Mouse (Mus musculus) testis, postnatal 10 days (tissue): ENCODE results near the gene Fam171a2.

ENCODE experiments used
- DNase-seq: peaks from one replicate; pipeline ENCODE4 v3.0.0; 2021; ENCODE audit warnings: low spot score

Fam171a2 gene

DNA sequence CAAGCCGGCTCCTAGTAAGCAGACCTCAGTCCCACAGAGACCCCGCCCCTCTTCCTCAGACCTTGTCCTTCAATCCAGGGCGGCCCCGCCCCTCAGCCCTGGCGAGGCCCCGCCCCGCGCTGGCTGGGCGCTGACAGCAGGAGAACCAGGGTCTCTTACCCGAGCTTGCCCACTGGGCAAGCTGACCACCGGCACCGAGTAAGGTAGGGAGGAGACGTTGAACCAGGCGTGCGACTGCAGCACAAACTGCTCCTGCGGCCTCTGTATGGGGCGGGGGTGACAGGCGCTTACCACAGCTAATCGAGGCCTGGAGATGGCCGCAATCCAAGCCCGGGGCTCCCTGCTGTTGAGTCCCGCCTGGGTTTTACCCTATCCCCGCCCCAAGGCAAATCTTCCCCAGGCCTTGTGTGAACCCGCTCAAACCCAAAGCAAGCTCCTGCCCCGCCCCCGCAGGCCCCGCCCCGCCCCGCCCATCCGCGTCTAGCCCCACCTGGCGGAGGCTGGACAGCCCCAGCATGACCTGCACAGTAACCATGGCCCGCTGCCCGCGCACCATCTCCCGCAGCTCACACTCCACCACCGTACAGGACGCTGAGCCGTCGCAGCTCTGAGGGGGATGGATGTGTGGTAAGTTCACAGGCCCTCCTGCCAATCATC, 8.4 kb upstream of the Fam171a2 start:
- DNase-seq = peak; percentile 84

- DNase-seq = no peak
These were observed 5.6 kb upstream of the Fam171a2 start for GRCm38 (mm10) chr11:102453131-102453530.

GRCm38 (mm10) chr11:102449043-102450008, 1.8 kb upstream of the Fam171a2 start:
- DNase-seq = no peak

DNA sequence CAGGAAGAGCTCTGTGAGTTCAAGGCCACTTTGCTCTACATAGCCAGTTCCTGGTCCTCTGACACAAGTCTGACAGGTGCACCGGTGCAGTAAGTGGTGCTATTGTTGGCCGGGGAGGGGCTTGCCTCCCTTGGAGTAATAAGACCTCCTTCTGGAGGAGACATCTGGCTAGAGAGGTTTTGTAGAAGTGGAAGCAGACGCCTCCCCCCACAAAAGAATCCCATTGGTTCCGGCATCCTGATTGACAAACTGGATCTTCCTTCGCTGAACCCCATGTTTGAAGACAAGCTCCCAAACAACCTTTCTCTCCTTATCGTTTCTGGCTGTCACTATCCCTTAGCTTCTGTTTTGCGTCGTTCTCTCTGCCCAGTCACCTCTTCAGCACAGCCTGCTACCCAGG, 845 bp upstream of the Fam171a2 start:
- DNase-seq = no peak

DNA sequence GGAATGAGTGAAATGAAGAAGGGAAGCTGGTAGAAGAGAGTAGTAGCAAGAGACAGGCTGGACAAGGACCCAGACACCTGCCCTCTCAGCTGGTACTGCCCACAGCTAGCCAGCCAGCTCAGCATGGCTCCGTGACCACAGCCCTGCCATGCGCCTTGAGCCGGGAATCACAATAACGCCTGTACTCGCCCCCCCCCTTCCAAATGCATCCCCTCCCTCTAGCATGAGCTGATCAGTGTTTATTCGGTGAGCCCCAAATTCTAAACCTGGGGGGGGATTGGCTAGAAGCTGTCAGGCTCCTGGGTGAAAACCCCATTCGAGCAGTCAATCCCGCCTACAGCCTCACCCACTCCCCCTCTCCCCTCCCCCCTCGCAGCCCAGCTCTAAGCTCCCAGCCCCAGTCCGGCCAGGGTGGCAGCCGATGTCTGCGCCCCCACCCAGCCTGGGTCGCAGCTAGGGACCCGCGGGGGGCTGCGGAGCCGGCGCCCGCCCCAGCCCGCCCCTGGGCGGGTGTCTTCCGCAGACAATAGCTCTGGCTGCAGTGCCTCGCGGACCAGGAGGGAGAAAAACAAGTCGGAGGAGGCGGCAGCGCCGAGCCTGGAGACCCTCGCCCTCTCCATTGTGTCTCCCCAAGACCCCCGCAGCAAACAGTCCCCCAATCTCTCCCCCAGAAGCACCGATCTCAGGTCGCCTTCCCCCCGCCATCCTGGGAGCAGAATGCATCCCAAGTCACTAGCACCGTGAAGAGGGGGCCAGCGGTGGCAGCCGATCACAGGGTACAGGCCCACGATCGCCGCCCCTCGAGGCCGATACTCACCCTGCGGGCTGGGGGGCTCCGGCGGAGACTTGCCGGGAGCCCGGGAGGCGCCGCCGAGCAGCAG, 661 bp downstream of the Fam171a2 start:
- DNase-seq = peak; percentile 66

- DNase-seq = no peak
These were observed 1.6 kb downstream of the Fam171a2 start for GRCm38 (mm10) chr11:102445891-102446361.

DNA sequence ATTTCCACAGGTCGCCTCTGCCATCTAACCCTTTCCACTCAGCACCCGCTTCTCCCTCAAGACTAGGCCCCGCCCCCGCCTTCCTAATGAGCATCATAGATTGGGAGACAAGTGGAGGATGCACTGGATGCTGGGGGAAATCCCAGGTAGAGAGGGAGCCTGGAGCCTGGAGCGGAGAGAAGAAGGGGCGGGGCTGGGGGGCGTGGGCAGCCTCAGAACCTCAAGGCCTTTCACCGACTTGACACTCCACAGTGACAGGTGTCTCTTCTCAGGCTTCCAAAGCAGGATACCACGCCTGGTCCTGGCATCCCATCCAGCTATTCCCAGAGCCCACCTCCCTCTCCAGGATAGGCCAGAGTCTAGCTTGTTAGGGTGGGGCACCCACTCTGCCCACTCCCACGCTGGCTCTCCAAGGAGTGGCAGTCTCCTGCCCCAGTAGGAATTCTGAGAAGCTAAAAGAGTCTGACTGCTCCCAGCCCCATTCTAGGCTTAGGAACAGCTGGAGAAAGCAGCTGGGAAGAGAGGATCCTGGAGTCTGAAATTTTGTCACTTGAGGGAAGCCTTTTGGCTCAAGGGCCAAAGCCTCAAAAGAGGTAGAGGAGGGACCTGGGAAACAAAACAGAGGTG, 2.1 kb downstream of the Fam171a2 start:
- DNase-seq = peak; percentile 73

DNA sequence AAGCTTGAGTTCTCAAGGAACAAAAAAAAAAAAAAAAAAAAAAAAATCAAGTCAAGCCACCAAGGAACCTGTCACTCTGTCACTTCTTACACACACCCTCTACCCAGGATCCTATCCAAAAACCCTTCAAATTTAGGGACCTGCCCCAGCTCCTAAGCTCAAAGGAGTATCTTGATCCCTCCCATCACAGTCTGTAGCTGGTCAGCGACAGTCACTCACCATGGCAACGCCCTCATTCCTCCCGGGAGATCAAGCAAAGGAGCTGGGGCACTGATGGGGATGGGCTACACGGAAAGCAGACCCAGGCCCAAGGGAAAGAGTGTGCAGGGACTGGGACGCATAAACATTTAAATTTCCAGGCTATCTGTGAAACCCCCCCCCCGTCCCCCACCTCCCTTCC, 2.7 kb downstream of the Fam171a2 start:
- no peak for DNase-seq

GRCm38 (mm10) chr11:102444321-102444720, 3.2 kb downstream of the Fam171a2 start:
- no peak for DNase-seq

- no peak for DNase-seq
These were observed 3.7 kb downstream of the Fam171a2 start for GRCm38 (mm10) chr11:102443740-102444139.

GRCm38 (mm10) chr11:102442089-102442488, 5.4 kb downstream of the Fam171a2 start:
- DNase-seq = no peak

DNA sequence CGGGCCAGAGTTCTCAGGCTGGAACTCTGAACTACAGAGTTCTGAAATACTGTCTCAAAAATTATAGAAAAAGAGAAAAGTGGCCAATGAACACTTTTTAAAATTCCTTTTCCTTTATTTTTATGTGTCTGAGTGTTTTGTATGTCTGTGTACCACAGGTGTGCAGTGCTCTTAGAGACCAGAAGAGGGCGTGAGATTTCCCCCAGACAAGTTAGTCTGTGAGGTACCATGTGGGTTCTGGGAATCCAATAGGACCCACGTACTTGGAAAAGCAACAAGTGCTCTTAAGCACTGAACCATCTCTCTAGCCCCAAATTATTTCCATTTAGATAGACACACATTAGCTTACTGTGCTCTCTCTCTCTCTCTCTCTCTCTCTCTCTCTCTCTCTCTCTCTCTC, 6.0 kb downstream of the Fam171a2 start:
- no peak for DNase-seq

DNA sequence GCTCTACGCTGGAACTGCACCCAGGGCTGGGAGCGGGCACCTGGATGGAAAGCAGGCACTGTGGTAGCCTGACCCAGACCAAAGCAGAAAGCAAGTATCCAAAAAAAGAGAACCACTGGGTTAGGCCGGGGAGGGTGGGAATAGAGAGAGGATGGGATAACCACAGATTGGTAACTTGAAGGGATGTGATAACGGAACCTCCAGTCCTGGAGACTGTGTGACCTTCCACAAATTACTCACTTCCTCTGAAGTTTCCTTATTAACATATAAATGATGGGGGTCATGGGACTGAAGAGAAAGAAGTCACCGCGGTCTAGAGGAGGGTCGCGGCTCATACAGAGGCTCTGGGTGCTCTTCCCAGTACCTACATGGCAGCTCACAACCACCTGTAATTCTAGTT, 7.2 kb downstream of the Fam171a2 start:
- DNase-seq = no peak

DNA sequence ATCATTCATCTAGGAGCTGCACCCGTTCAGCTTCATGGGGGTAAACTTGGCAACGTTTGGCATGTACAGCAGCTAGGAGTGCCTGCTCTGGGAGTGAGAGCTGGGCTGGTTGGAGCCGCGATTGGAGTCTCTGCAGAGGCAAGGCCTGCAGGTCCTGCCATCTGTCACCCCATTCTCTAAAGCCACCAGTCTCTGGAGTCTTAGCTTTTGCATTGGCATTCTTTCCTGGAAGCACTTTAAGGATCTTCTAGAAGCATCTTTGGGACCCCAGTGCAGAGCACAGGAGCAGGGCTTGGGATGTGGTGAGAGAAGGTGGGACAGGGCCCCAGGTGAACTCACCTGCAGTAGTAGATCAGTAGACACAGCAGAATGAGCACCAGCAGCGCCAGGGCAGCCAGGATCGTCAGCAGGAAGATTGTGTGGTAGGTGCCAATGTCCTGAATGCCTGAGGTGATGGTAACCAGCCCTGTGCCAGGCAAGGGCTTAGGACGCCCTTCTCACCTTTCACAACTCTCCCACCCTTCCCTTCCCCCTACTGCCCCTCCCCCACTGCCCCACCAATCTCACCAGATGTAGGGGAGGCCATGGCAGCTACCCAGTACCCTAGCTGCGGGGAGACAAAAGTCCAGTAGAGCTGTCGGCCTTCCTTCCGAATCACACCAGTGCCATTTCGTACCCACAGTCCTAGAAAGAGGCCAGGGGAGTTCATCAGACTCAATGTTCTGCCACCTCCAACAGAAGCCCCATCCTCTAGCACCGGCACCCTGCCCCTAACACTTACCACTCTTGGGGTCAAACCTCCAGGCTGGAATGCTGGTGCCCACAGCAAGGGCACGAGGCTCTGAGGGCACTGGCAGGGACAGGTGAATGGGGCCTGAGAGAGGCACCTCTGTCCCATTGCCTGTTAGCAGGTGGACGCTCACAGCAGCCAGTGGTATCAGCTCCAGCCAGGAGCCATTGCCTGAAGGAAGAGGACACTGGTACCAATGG, 8.1 kb downstream of the Fam171a2 start:
- DNase-seq = no peak

DNA sequence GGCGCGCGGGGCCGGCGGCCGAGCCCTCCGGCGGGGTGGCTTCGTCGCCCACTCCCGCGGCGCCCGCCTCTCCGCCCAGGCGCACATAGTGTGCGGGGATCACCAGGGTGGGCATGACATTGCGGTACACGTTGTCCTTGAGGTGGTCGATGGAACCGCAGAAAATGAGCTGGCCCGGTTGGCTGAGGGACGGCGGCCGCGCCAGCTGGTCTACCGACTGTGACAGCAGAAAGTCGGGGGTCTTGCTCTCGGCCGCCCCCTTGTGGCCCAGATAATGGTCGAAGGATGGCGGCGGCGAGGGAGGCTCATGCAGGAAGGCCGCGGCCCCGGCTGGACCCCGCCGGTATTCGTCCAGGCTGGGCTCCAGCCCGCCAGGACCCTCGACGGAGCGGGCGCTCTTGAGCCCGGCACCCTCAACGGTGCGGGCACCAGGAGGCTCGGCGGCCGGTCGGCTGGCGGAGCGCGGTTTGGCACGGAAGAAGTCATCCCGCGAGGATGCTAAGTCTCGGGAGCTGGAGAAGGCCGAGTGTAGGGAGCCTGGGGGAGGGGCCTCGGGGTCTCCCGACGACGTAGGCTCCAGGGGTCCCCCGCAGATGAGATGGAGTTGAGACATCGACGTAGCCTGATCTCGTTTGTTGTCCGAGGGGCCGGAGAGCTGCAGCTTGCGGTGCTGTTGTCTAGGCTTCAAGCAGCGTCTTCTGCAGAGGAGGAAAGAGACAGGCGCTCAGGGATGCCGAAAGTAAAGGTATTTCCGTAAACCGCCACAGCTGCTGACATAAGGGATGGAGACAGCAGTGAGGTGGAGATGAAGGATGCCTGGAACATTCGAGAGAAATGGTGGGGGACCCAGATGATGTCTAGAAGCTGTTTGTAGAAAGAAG, 9.0 kb downstream of the Fam171a2 start:
- peak; percentile 96 for DNase-seq

- DNase-seq = peak; percentile 86
These were observed 10.1 kb downstream of the Fam171a2 start for GRCm38 (mm10) chr11:102437120-102438061.

GRCm38 (mm10) chr11:102436471-102436790, 11.1 kb downstream of the Fam171a2 start:
- no peak for DNase-seq

DNA sequence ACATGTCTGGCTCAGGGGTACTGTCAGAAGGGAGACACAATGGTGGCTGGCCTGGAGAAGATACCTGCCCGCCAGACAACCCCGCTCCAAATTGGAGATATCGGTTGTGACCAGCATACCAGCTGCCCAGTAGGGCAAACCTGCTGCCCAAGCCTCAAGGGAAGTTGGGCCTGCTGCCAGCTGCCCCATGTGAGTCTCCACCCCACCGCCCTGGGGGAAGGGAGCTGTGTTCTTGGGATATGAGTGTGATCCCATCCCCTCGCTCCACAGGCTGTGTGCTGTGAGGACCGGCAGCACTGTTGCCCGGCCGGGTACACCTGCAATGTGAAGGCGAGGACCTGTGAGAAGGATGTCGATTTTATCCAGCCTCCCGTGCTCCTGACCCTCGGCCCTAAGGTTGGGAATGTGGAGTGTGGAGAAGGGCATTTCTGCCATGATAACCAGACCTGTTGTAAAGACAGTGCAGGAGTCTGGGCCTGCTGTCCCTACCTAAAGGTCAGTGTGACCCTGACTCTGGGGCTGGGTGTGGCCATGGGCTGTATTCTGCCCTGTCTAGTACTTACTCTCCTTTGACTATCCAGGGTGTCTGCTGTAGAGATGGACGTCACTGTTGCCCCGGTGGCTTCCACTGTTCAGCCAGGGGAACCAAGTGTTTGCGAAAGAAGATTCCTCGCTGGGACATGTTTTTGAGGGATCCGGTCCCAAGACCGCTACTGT, 11.6 kb downstream of the Fam171a2 start:
- DNase-seq = no peak
